Mouse (Mus musculus) left cerebral cortex, postnatal 14 days (tissue): ENCODE data around the gene Ick. TPM values are rescaled to one million over a fixed set of nuclear protein-coding genes. Genes with fewer than 3 reads are reported as not detected.
"Not testable (repeated sequence)": the region's sequence is repeated elsewhere in the genome, so short reads cannot be mapped to it uniquely, and the experiment has no call there.

Experiments used
- DNase-seq, 2 experiments: peaks; one replicate each; pipeline ENCODE4 v3.0.0; 2021 to 2022; ENCODE audit warnings: low spot score in 2 of 2, mixed read lengths in 1 of 2
- intact Hi-C: fragments of 180-260 bp; cut with DNase I; formaldehyde crosslinking; loops from one replicate; pipeline ENCODE4 v1.15.1; 2025
- long read RNA-seq, 2 experiments: library from polyadenylated mRNA; stranded (forward); transcript quantifications; one replicate each; pipeline ENCODE4 v2.0.0; 2021
- total RNA-seq, 2 experiments: library from RNA; stranded (reverse); gene quantifications; 2 replicates each; pipeline ENCODE4 v1.2.3; 2021

Ick gene
- 10 to 100 TPM; 23.1 to 23.2 TPM for total RNA-seq
- long read RNA-seq, experiment 1, full-length matches to known transcripts, result 10 of 18 reads
- long read RNA-seq, experiment 1, partial matches to known transcripts, result 1 of 18 reads
- long read RNA-seq, experiment 1, other reads (novel, unspliced or antisense), result 7 of 18 reads
- long read RNA-seq, experiment 2, full-length matches to known transcripts, result 5 of 6 reads
- long read RNA-seq, experiment 2, partial matches to known transcripts, result 1 of 6 reads
- long read RNA-seq, experiment 2, other reads (novel, unspliced or antisense), result 0 of 6 reads

- DNase-seq, result peak; percentile 91 to 96
- intact Hi-C loops, result no loop called here
Measured at GRCm38 (mm10) chr9:78108796-78109239, at the start of gene Ick, which contains the start of gene Fbxo9. TSS of gene Ick (plus strand) at chr9:78109192. TSS of gene Fbxo9 (minus strand) at chr9:78109065.

GRCm38 (mm10) chr9:78059525-78060120 is 49.4 kb upstream of the Ick start:
- no peak for DNase-seq
- intact Hi-C loops, result no loop called here

- no peak for DNase-seq
- intact Hi-C loops, result no loop called here
Measured at GRCm38 (mm10) chr9:78062392-78062791, 46.6 kb upstream of the Ick start.

- intact Hi-C loops, result no loop called here
- no peak for DNase-seq
Measured at GRCm38 (mm10) chr9:78064121-78064520, 44.9 kb upstream of the Ick start.

- no peak for DNase-seq
- intact Hi-C loops, result no loop called here
Measured at GRCm38 (mm10) chr9:78070496-78070895, 38.5 kb upstream of the Ick start.

GRCm38 (mm10) chr9:78071626-78072025 is 37.4 kb upstream of the Ick start:
- no peak for DNase-seq
- intact Hi-C loops, result no loop called here

GRCm38 (mm10) chr9:78073291-78073690 is 35.7 kb upstream of the Ick start:
- DNase-seq, intact Hi-C loops: not testable (repeated sequence)

- no peak for DNase-seq
- intact Hi-C loops, result no loop called here
Measured at GRCm38 (mm10) chr9:78073713-78074340, 35.2 kb upstream of the Ick start.

- intact Hi-C loops, result loop anchor here (5.0 kb wide), 1 partner anchor 268 kb away; no protein-coding TSS in a partner anchor
- DNase-seq, result no peak
Measured at GRCm38 (mm10) chr9:78075256-78075655, 33.7 kb upstream of the Ick start.

GRCm38 (mm10) chr9:78078240-78078639 is 30.8 kb upstream of the Ick start:
- peak; percentile 19 to 59 for DNase-seq
- intact Hi-C loops, result loop anchor here (5.0 kb wide), 1 partner anchor 271 kb away; no protein-coding TSS in a partner anchor

- DNase-seq, result no peak
- intact Hi-C loops, result no loop called here
Measured at GRCm38 (mm10) chr9:78081835-78082234, 27.2 kb upstream of the Ick start.

- no peak for DNase-seq
- intact Hi-C loops, result no loop called here
Measured at GRCm38 (mm10) chr9:78084341-78084740, 24.7 kb upstream of the Ick start.

- DNase-seq, result no peak
- intact Hi-C loops, result no loop called here
Measured at GRCm38 (mm10) chr9:78085722-78086287, 23.2 kb upstream of the Ick start.

GRCm38 (mm10) chr9:78087751-78088150 is 21.2 kb upstream of the Ick start:
- intact Hi-C loops, result no loop called here
- no peak for DNase-seq

- DNase-seq, result no peak
- intact Hi-C loops, result no loop called here
Measured at GRCm38 (mm10) chr9:78088521-78088920, 20.5 kb upstream of the Ick start.

- DNase-seq, result no peak
- intact Hi-C loops, result no loop called here
Measured at GRCm38 (mm10) chr9:78088971-78089370, 20.0 kb upstream of the Ick start.

- intact Hi-C loops, result no loop called here
- no peak for DNase-seq
Measured at GRCm38 (mm10) chr9:78089906-78090305, 19.1 kb upstream of the Ick start.

- no peak for DNase-seq
- intact Hi-C loops, result no loop called here
Measured at GRCm38 (mm10) chr9:78090596-78090995, 18.4 kb upstream of the Ick start.

GRCm38 (mm10) chr9:78095686-78096085 is 13.3 kb upstream of the Ick start:
- no peak for DNase-seq
- intact Hi-C loops, result no loop called here

GRCm38 (mm10) chr9:78096376-78096775 is 12.6 kb upstream of the Ick start:
- intact Hi-C loops, result no loop called here
- no peak for DNase-seq
